Mouse (Mus musculus) lung, embryonic 14.5 days (tissue): Measurements from ENCODE around the gene Grb2. TPM values are rescaled to one million over a fixed set of nuclear protein-coding genes. Genes with fewer than 3 reads are reported as not detected.

Source experiments
- ATAC-seq: fragments of 200-750 bp; cut with Nextera tagmentation; 2 replicates; pipeline ENCODE4 v1.8.0; 2017; ENCODE audit warnings: mild to moderate bottlenecking, moderate TSS enrichment, moderate library complexity; ENCODE audit not compliant: insufficient read depth
- DNase-seq: peaks from one replicate; pipeline ENCODE4 v3.0.0-alpha.2; 2015
- H3K27ac ChIP-seq: fragments of 300-500 bp; sonication (generic); 2 replicates; pipeline ENCODE4 v1.5.1; 2014; ENCODE audit warnings: low read depth, mild to moderate bottlenecking, moderate library complexity
- H3K27me3 ChIP-seq: fragments of 300-500 bp; sonication (generic); 2 replicates; pipeline ENCODE4 v1.6.1; 2014; ENCODE audit warnings: low read length, control low read depth; ENCODE audit not compliant: insufficient read depth
- H3K36me3 ChIP-seq: fragments of 300-500 bp; sonication (generic); 2 replicates; pipeline ENCODE4 v1.6.1; 2014; ENCODE audit warnings: control low read depth; ENCODE audit not compliant: insufficient read depth
- H3K4me1 ChIP-seq: fragments of 300-500 bp; sonication (generic); 2 replicates; pipeline ENCODE4 v1.6.1; 2014; ENCODE audit warnings: antibody characterized with exemption, control low read depth; ENCODE audit not compliant: insufficient read depth
- H3K4me2 ChIP-seq: fragments of 300-500 bp; sonication (generic); 2 replicates; pipeline ENCODE4 v1.6.1; 2014; ENCODE audit warnings: mild to moderate bottlenecking
- H3K4me3 ChIP-seq: fragments of 300-500 bp; sonication (generic); 2 replicates; pipeline ENCODE4 v1.5.1; 2014; ENCODE audit warnings: low read depth, low read length
- H3K9ac ChIP-seq: fragments of 300-500 bp; sonication (generic); 2 replicates; pipeline ENCODE4 v1.6.1; 2014
- H3K9me3 ChIP-seq: fragments of 300-500 bp; sonication (generic); 2 replicates; pipeline ENCODE4 v1.6.1; 2016; ENCODE audit warnings: low read depth, low read length, control low read depth
- CTCF ChIP-seq: IDR thresholded peaks from 2 replicates; pipeline ENCODE4 v1.5.1; 2016; ENCODE audit warnings: antibody characterized with exemption, low read depth
- WGBS: fragments of 180-500 bp; shearing (Covaris S2); extraction: QIAGEN DNeasy Blood & Tissue Kit; methylation state at CpG from one replicate; pipeline ENCODE4 v1.1.7; 2014; 5-methylcytosine and 5-hydroxymethylcytosine counted together
- polyA plus RNA-seq: library from polyadenylated mRNA; unstranded; fragments of >200 nt; fragmentation: Nextera tagmentation; extraction: Ambion mirVana; gene quantifications from 2 replicates; pipeline ENCODE4 v1.2.1, GENCODE M21; 2014

The Grb2 gene
- polyA plus RNA-seq, 1 experiment from 2014 or later = 41.5 TPM

DNA sequence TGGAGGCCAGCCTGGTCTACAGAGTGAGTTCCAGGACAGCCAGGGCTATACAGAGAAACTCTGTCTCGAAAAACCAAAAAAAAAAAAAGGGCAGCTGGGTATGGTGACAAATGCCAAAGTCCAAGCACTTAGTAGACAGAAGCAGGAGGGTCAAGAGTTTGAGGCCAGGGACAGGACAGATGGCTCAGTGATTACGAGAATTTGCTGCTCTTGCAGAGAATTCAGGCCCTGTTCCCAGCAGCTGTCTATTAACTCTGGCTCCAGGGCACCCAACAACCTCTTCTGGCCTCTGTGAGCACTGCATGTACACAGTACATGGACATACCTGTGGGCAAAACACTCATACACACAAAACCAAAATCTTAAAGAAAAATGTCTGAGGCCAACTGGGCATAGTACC lies 90.4 kb downstream of the Grb2 start:
- no peak overlapping the region for H3K27ac ChIP-seq
- H3K4me3 ChIP-seq = no peak overlapping the region
- no peak overlapping the region for H3K4me2 ChIP-seq
- ATAC-seq (no peak), DNase-seq (no peak)
- no peak for TF ChIP-seq CTCF
- peaks cover 2% of the 10 kb centered on the region; the same call in 1 of the 2 replicates for H3K4me1 ChIP-seq
- no peaks in the 10 kb centered on the region for H3K9me3 ChIP-seq
- 78% methylated on average over 2 of the region's 2 CpGs for WGBS
- H3K27me3 ChIP-seq = no peaks in the 10 kb centered on the region
- no peak overlapping the region for H3K9ac ChIP-seq
- H3K36me3 ChIP-seq = peaks cover 35% of the 10 kb centered on the region

DNA sequence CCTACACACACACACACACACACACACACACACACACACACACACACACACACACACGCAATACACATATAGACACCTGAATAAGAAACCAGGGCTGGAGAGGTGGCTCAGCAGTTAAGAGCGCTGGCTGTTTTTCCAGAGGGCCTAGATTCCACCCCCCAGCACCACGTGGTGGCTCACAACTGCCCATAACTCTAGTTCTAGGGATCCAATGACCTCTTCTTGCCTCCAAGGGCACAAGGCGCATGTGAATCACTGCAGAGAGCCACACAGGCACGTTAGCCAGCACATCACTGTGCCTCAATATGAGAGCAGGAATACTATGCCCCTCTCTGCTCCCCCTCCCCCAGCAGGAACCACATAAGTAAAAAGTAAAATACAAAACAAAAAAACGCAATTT lies 91.5 kb downstream of the Grb2 start:
- ATAC-seq (no peak), DNase-seq (no peak)
- H3K9me3 ChIP-seq = no peaks in the 10 kb centered on the region
- no peak overlapping the region for H3K4me2 ChIP-seq
- H3K9ac ChIP-seq = no peak overlapping the region; the same call in 1 of the 2 replicates
- no peak for TF ChIP-seq CTCF
- no peak overlapping the region for H3K27ac ChIP-seq
- peaks cover 6% of the 10 kb centered on the region for H3K4me1 ChIP-seq
- 79% methylated on average over 6 of the region's 6 CpGs for WGBS
- H3K4me3 ChIP-seq = no peak overlapping the region
- peaks cover 26% of the 10 kb centered on the region for H3K36me3 ChIP-seq
- no peaks in the 10 kb centered on the region for H3K27me3 ChIP-seq

DNA sequence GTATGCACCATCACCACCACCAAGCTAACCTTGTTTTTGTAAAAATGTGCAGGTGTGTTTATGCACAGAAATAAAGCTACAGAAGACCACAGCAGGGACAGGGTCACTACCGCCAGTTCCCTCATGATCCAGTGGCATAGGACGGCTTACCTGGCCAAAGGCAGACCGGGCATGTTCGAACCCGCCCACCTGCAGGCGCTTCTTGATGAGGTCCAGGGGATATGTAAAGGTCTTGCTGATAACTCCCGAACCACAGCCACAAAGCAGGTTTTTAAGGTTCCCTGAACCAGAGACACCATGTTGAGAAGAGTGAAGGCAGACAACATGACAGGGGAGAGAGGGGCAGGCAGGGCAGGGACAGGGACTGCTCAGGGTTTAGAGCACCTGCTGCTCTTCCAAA lies 92.0 kb downstream of the Grb2 start:
- H3K36me3 ChIP-seq = peaks cover 23% of the 10 kb centered on the region
- no peak overlapping the region for H3K4me3 ChIP-seq
- no peaks in the 10 kb centered on the region for H3K27me3 ChIP-seq
- DNase-seq (no peak), ATAC-seq (no peak)
- WGBS = 87% methylated on average over 7 of the region's 7 CpGs
- no peak overlapping the region for H3K4me2 ChIP-seq
- H3K9ac ChIP-seq = no peak overlapping the region
- H3K9me3 ChIP-seq = no peaks in the 10 kb centered on the region
- no peak for TF ChIP-seq CTCF
- H3K4me1 ChIP-seq = peaks cover 8% of the 10 kb centered on the region
- H3K27ac ChIP-seq = no peak overlapping the region

DNA sequence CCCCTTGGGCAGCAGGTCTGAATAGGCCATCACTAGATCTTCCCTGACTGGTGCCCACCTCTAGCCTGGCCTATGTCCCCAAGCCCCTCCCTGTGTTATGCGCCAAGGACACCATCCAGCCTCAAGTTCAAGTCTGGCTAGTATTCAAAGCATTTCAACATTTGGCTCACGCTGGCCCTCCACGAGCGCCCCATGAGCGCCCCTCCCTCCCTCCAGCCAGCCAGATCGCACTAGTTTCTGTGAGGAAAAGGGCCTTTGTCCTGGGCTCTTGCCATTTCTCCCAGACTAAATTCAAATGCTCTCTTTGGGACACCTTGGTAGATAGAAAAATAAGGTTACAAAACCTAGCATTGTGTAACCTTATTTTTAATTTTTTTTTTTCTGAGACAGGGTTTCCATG lies 92.5 kb downstream of the Grb2 start:
- H3K4me2 ChIP-seq = no peak overlapping the region
- H3K4me1 ChIP-seq = peaks cover 8% of the 10 kb centered on the region
- H3K9me3 ChIP-seq = no peaks in the 10 kb centered on the region
- WGBS = 85% methylated on average over 6 of the region's 6 CpGs
- peaks cover 22% of the 10 kb centered on the region for H3K36me3 ChIP-seq
- no peak for ATAC-seq
- no peak overlapping the region for H3K4me3 ChIP-seq
- H3K27ac ChIP-seq = no peak overlapping the region
- no peak for DNase-seq
- H3K27me3 ChIP-seq = no peaks in the 10 kb centered on the region
- H3K9ac ChIP-seq = no peak overlapping the region
- no peak for TF ChIP-seq CTCF

DNA sequence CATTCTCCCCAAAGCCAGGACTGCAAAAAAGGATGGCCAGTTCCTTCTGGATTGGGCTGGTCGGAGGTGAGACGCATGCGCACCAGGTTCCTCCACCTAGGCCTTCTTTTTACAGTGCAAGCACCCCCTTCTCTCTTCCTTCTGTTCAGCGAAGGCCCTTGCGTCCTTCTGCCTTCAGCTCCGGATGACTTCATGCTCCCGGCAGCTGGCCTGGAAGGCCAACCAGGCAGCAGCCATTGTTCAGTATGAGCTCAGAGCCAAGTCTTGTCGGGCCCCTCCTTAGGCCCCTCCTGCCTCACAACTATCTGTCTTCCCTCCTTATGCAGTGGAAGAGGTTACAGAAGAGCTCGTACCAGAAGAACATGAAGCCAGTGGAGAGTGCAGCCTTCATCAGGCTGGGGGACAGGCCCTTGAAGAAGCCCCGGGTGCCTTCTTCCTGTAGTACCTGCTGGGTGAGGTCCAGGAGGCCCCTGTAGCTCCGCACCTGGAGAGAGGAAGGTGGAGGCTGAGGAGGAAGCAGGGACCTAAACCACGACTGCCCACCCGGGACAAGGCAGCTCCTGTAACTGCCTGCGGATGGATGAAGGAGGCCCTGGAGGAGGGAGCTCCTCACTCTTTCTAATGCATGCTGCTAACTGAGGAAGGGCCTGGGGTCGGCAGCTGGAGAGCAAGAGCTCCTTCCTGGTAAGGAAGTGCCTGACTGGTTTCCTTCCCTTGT lies 93.1 kb downstream of the Grb2 start:
- peaks cover 16% of the 10 kb centered on the region for H3K36me3 ChIP-seq
- H3K27ac ChIP-seq = peak overlapping the region; percentile 24; the same call in 1 of the 2 replicates

DNA sequence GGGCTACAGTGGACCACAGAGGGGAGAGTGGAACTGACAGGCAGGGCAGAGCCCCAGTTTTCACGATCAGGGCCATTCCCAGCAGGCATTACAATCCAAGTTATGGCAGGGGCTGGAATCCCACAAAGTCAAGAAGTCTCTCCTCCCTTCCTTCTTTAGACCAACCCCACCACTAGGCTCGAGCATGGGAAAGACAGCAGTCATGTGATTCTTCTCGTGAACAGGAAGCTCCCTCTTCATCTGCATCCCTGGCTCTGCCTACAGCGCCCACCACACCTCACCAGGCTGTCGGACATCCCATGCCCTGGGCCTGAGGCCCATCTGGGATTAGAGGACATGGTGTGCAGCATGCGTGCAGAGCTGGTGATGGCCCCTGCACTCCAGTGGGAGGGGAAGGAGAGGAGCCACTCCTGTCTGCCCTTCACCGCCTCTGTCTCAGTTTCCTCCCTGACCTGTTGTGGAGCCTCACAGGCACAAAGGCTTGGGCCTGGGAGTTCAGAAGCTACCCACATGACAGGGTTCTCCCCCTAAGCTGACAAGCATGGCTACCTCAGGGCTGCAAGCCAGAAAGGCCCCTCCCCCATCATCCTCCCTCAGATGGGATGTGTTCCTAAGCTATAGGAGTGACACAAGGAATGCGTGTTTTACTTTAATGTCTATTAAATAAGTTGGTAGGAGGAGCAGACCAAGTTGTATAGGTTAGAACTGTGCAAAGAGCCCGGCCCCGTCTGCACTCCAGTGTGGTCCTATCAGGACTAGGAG lies 93.9 kb downstream of the Grb2 start:
- peaks cover 10% of the 10 kb centered on the region; the same call in 1 of the 2 replicates for H3K36me3 ChIP-seq
- H3K9me3 ChIP-seq = no peaks in the 10 kb centered on the region
- H3K27me3 ChIP-seq = no peaks in the 10 kb centered on the region
- ATAC-seq = no peak
- WGBS = 83% methylated on average over 10 of the region's 10 CpGs
- peaks cover 8% of the 10 kb centered on the region for H3K4me1 ChIP-seq
- no peak overlapping the region for H3K4me3 ChIP-seq
- H3K4me2 ChIP-seq = no peak overlapping the region
- no peak for TF ChIP-seq CTCF
- no peak overlapping the region for H3K9ac ChIP-seq
- DNase-seq = no peak
- H3K27ac ChIP-seq = no peak overlapping the region

More for the DNA sequence above, 93.1 kb downstream of the Grb2 start:
- no peak for TF ChIP-seq CTCF
- Histone ChIP-seq H3K4me3 (no peak overlapping the region), H3K9me3 (no peaks in the 10 kb centered on the region), H3K27me3 (no peaks in the 10 kb centered on the region), H3K4me2 (no peak overlapping the region), H3K4me1 (peaks cover 8% of the 10 kb centered on the region), H3K9ac (no peak overlapping the region)
- no peak for DNase-seq
- WGBS = 74% methylated on average over 15 of the region's 15 CpGs
- ATAC-seq = no peak
